Mouse (Mus musculus) thymus, adult 2 months (tissue): ENCODE measurements around the gene Slc16a9. TPM values are rescaled to one million over a fixed set of nuclear protein-coding genes. Genes with fewer than 3 reads are reported as not detected.

Source experiments
- DNase-seq: peaks from one replicate; pipeline ENCODE4 v3.0.0; 2021
- H3K27ac ChIP-seq: fragments of 200-500 bp; 2 replicates; pipeline ENCODE4 v1.5.1; 2012; ENCODE audit warnings: low read length, control low read depth; ENCODE audit not compliant: control insufficient read depth, insufficient read depth
- H3K27me3 ChIP-seq: fragments of 200-500 bp; 2 replicates; pipeline ENCODE4 v1.6.1; 2012; ENCODE audit warnings: mild to moderate bottlenecking, low read length, moderate library complexity, mixed read lengths; ENCODE audit not compliant: control insufficient read depth, insufficient read depth
- H3K36me3 ChIP-seq: fragments of 200-500 bp; 2 replicates; pipeline ENCODE4 v1.6.1; 2012; ENCODE audit warnings: mild to moderate bottlenecking, low read length, moderate library complexity; ENCODE audit not compliant: control insufficient read depth, insufficient read depth
- H3K4me1 ChIP-seq: fragments of 200-500 bp; replicated peaks from 2 replicates; pipeline ENCODE4 v1.6.1; 2012; ENCODE audit warnings: low read length; ENCODE audit not compliant: control insufficient read depth, insufficient read depth
- H3K4me3 ChIP-seq: fragments of 200-500 bp; 2 replicates; pipeline ENCODE4 v1.5.1; 2012; ENCODE audit warnings: mild to moderate bottlenecking, low read length, control low read depth, moderate library complexity; ENCODE audit not compliant: control insufficient read depth, insufficient read depth
- CTCF ChIP-seq: fragments of 200-500 bp; IDR thresholded peaks from 2 replicates; pipeline ENCODE4 v1.5.1; 2012; ENCODE audit warnings: mild to moderate bottlenecking, control low read depth, low read length, moderate library complexity, borderline replicate concordance; ENCODE audit not compliant: control insufficient read depth, poor library complexity, insufficient read depth; ENCODE audit errors: extremely low read depth
- POLR2A ChIP-seq: fragments of 200-500 bp; IDR thresholded peaks from 2 replicates; pipeline ENCODE4 v1.6.1; 2012; ENCODE audit warnings: mild to moderate bottlenecking, low read length, control low read depth, moderate library complexity; ENCODE audit not compliant: control insufficient read depth, poor library complexity, insufficient read depth; ENCODE audit errors: extremely low read depth
- WGBS: fragments of 180-500 bp; shearing (Covaris S2); methylation state at CpG from one replicate; pipeline ENCODE4 v1.1.7; 2018; 5-methylcytosine and 5-hydroxymethylcytosine counted together
- polyA plus RNA-seq: library from polyadenylated mRNA; depleted of rRNA; stranded (reverse); fragments of >200 nt; gene quantifications from 2 replicates; pipeline ENCODE4 v1.2.3, GENCODE M21; 2012; rRNA removed

Gene Slc16a9
- polyA plus RNA-seq, 1 experiment: 2.5 TPM

GRCm38 (mm10) chr10:70310646-70311045, 65.7 kb downstream of the Slc16a9 start:
- no peak for DNase-seq
- WGBS: 89% methylated on average over 5 of the region's 5 CpGs
- Histone ChIP-seq H3K4me3 (no peak overlapping the region), H3K27me3 (no peaks in the 10 kb centered on the region), H3K36me3 (no peaks in the 10 kb centered on the region), H3K4me1 (no peaks in the 10 kb centered on the region), H3K27ac (no peak overlapping the region)
- TF ChIP-seq CTCF: no peak
- TF ChIP-seq POLR2A: no peak

- H3K27ac ChIP-seq: no peak overlapping the region
- no peak overlapping the region for H3K4me3 ChIP-seq
- 86% methylated on average over 6 of the region's 6 CpGs for WGBS
- no peak for DNase-seq
- H3K27me3 ChIP-seq: no peaks in the 10 kb centered on the region
- no peaks in the 10 kb centered on the region for H3K4me1 ChIP-seq
- H3K36me3 ChIP-seq: no peaks in the 10 kb centered on the region
- TF ChIP-seq CTCF: no peak
- no peak for TF ChIP-seq POLR2A
These were observed 71.0 kb downstream of the Slc16a9 start for GRCm38 (mm10) chr10:70315895-70316294.

- H3K4me3 ChIP-seq: no peak overlapping the region
- H3K27ac ChIP-seq: no peak overlapping the region
- TF ChIP-seq POLR2A: no peak
- no peak for TF ChIP-seq CTCF
- DNase-seq: no peak
- no peaks in the 10 kb centered on the region for H3K4me1 ChIP-seq
- H3K27me3 ChIP-seq: no peaks in the 10 kb centered on the region
- H3K36me3 ChIP-seq: no peaks in the 10 kb centered on the region
- 91% methylated on average over 7 of the region's 7 CpGs for WGBS
These were observed 72.0 kb downstream of the Slc16a9 start for GRCm38 (mm10) chr10:70316856-70317255.

GRCm38 (mm10) chr10:70317394-70317965, 72.6 kb downstream of the Slc16a9 start:
- Histone ChIP-seq H3K4me3 (no peak overlapping the region), H3K27ac (no peak overlapping the region), H3K27me3 (no peaks in the 10 kb centered on the region), H3K36me3 (no peaks in the 10 kb centered on the region), H3K4me1 (no peaks in the 10 kb centered on the region)
- TF ChIP-seq CTCF: no peak
- no peak for TF ChIP-seq POLR2A
- 60% methylated on average over 13 of the region's 13 CpGs for WGBS
- DNase-seq: no peak

- no peaks in the 10 kb centered on the region for H3K27me3 ChIP-seq
- no peaks in the 10 kb centered on the region for H3K36me3 ChIP-seq
- no peak overlapping the region for H3K4me3 ChIP-seq
- no peaks in the 10 kb centered on the region for H3K4me1 ChIP-seq
- TF ChIP-seq POLR2A (no peak), CTCF (no peak)
- DNase-seq: peak; percentile 14
- H3K27ac ChIP-seq: no peak overlapping the region
- WGBS: 9% methylated on average over 3 of the region's 3 CpGs
These were observed 73.7 kb downstream of the Slc16a9 start for GRCm38 (mm10) chr10:70318630-70319029.

GRCm38 (mm10) chr10:70325518-70325917, 80.6 kb downstream of the Slc16a9 start:
- H3K4me3 ChIP-seq: no peak overlapping the region
- no peak overlapping the region for H3K27ac ChIP-seq
- TF ChIP-seq CTCF: no peak
- TF ChIP-seq POLR2A: no peak
- no peaks in the 10 kb centered on the region for H3K27me3 ChIP-seq
- H3K36me3 ChIP-seq: no peaks in the 10 kb centered on the region
- WGBS: 69% methylated on average over 2 of the region's 2 CpGs
- H3K4me1 ChIP-seq: no peaks in the 10 kb centered on the region
- DNase-seq: no peak

- Histone ChIP-seq H3K27me3 (no peaks in the 10 kb centered on the region), H3K36me3 (no peaks in the 10 kb centered on the region), H3K4me1 (no peaks in the 10 kb centered on the region), H3K27ac (no peak overlapping the region), H3K4me3 (no peak overlapping the region)
- TF ChIP-seq POLR2A: no peak
- TF ChIP-seq CTCF: no peak
- 86% methylated on average over 6 of the region's 6 CpGs for WGBS
- DNase-seq: no peak
These were observed 82.4 kb downstream of the Slc16a9 start for GRCm38 (mm10) chr10:70327331-70327730.

- DNase-seq: no peak
- 95% methylated on average over 9 of the region's 9 CpGs for WGBS
- Histone ChIP-seq H3K4me1 (no peaks in the 10 kb centered on the region), H3K27me3 (no peaks in the 10 kb centered on the region), H3K36me3 (no peaks in the 10 kb centered on the region), H3K27ac (no peak overlapping the region), H3K4me3 (no peak overlapping the region)
- TF ChIP-seq CTCF (no peak), POLR2A (no peak)
These were observed 83.2 kb downstream of the Slc16a9 start for GRCm38 (mm10) chr10:70328139-70328538.

Other genes with a start within 250 kb of the Slc16a9 start
- gene Ccdc6, start 148.0 kb upstream of the Slc16a9 start, polyA plus RNA-seq: 45.5 and 48.0 TPM in 2 replicates
- 0.58 and 0.89 TPM in 2 replicates for gene Mrln, start 40.4 kb upstream of the Slc16a9 start, polyA plus RNA-seq
- 0.42 and 0.69 TPM in 2 replicates for gene Fam13c, start 195.4 kb downstream of the Slc16a9 start, polyA plus RNA-seq